Mouse (Mus musculus): ENCODE results near the gene Cldn3. TPM values are rescaled to one million over a fixed set of nuclear protein-coding genes. Genes with fewer than 3 reads are reported as not detected.
"Not testable (repeated sequence)": the region's sequence is repeated elsewhere in the genome, so short reads cannot be mapped to it uniquely, and the experiment has no call there.

The Cldn3 gene
- polyA plus RNA-seq, 1 experiment from 2014 or later = 2.5 TPM

DNA sequence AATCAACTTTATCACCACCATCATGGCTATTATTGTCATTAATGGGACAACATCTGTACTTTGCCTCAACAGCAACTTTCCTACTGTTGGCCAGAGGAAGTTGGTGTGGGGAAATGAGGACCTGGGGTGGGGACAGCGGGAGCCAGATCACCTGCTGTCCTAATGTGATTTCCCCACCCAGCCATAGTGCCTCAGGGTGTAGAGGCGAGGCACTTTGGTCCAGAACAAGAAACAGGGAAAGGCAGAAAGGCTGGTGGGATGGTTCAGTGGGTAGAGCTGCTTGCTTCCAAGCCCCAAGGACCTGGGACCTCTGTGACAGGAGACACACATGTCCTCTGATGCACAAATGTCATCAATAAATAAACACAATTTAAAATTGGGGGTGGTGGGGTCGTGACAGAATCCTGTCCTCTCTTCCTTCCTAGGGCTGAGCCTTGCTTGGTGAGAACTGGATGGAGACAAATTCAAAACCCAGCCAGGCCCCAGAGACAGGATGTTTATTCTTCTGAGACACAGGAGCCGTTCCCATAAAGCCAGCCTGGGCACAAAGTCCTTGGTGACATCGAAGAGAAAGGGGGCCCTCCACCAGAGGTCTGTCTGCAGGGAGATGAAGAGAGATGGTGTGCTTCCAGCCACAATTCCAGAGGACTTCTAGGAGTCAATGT lies 38.5 kb upstream of the Cldn3 start:
- Histone ChIP-seq H3K27me3 (replicated peaks) (peaks cover 29% of the 10 kb centered on the region), H3K36me3 (no peaks in the 10 kb centered on the region), H3K4me2 (no peak overlapping the region), H3K9me3 (replicated peaks) (no peaks in the 10 kb centered on the region), H3K4me1 (replicated peaks) (peaks cover 46% of the 10 kb centered on the region), H3K9ac (no peak overlapping the region), H3K4me3 (no peak overlapping the region), H3K27ac (ENCODE audit: poor library complexity, severe bottlenecking) (no peak overlapping the region)
- ATAC-seq (ENCODE audit: insufficient number of reproducible peaks, low FRiP score) = no peak
- WGBS = 46% methylated on average over 5 of the region's 5 CpGs

DNA sequence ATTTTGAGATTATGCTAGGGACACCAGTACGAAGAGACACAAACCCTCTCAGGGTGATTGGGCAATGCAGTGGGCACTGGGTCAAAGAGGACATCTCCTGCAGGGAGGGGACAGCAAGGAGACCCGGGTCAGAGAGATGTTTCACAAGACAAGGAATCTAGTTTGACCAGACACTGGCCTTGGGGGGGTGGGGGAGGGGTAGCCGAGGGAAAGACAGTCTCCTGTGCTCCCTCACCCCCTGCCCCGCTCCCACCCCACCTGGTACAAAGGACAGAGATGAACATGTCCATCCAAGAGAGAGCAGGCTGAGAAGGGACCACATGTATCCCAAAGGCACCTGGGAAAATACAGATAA lies 38.0 kb upstream of the Cldn3 start:
- peaks cover 29% of the 10 kb centered on the region for H3K27me3 ChIP-seq (replicated peaks)
- peaks cover 49% of the 10 kb centered on the region for H3K4me1 ChIP-seq (replicated peaks)
- H3K27ac ChIP-seq (ENCODE audit: poor library complexity, severe bottlenecking) = no peak overlapping the region

GRCm38 (mm10) chr5:134951053-134951884 lies 34.7 kb upstream of the Cldn3 start:
- peak; percentile 75 for ATAC-seq (ENCODE audit: insufficient number of reproducible peaks, low FRiP score)
- Histone ChIP-seq H3K4me1 (replicated peaks) (peaks cover 47% of the 10 kb centered on the region), H3K9ac (peak overlapping the region; percentile 20; the same call in 1 of the 2 replicates), H3K4me3 (0 out of 2 replicates have a peak overlapping the region, but pooled peaks have one; percentile 3), H3K36me3 (no peaks in the 10 kb centered on the region), H3K9me3 (replicated peaks) (no peaks in the 10 kb centered on the region), H3K4me2 (peak overlapping the region; percentile 55), H3K27ac (ENCODE audit: poor library complexity, severe bottlenecking) (peak overlapping the region; percentile 77), H3K27me3 (replicated peaks) (peaks cover 13% of the 10 kb centered on the region)
- WGBS = 11% methylated on average over 19 of the region's 19 CpGs

More for the DNA sequence above, 38.0 kb upstream of the Cldn3 start:
- ATAC-seq (ENCODE audit: insufficient number of reproducible peaks, low FRiP score) = no peak
- Histone ChIP-seq H3K36me3 (no peaks in the 10 kb centered on the region), H3K4me2 (no peak overlapping the region), H3K4me3 (no peak overlapping the region), H3K9ac (no peak overlapping the region), H3K9me3 (replicated peaks) (no peaks in the 10 kb centered on the region)
- WGBS = 60% methylated on average over 4 of the region's 4 CpGs

GRCm38 (mm10) chr5:134955491-134955890 lies 30.5 kb upstream of the Cldn3 start:
- H3K27me3 ChIP-seq (replicated peaks) = no peaks in the 10 kb centered on the region
- no peak overlapping the region for H3K9ac ChIP-seq
- WGBS = 51% methylated on average over 5 of the region's 5 CpGs
- peaks cover 45% of the 10 kb centered on the region for H3K4me1 ChIP-seq (replicated peaks)
- no peaks in the 10 kb centered on the region for H3K9me3 ChIP-seq (replicated peaks)
- no peak for ATAC-seq (ENCODE audit: insufficient number of reproducible peaks, low FRiP score)
- no peak overlapping the region for H3K4me3 ChIP-seq
- no peak overlapping the region for H3K4me2 ChIP-seq
- no peaks in the 10 kb centered on the region for H3K36me3 ChIP-seq
- no peak overlapping the region for H3K27ac ChIP-seq (ENCODE audit: poor library complexity, severe bottlenecking)

DNA sequence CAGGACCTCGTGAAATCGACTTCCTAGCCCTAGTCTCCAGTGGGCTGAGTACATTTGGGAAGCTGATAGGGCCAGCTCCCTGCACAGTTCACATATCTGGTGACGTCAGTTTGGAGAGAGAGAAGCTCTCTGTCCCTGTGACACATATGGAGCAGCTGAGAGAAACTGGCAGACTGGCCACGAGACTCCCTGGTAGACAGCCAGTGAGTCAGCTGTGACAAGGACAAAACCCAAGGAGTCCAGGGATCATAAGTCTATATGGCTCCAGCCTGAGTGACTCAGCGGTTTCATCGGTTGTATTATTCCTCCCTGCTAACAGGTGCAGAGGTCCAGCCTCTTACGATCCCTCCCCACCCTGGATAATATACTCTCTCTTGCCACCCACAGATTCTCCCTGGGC lies 26.9 kb upstream of the Cldn3 start:
- no peaks in the 10 kb centered on the region for H3K27me3 ChIP-seq (replicated peaks)
- no peak overlapping the region for H3K4me3 ChIP-seq
- ATAC-seq (ENCODE audit: insufficient number of reproducible peaks, low FRiP score) = 0 out of 2 replicates have a peak, but pooled peaks have one; percentile 51
- H3K27ac ChIP-seq (ENCODE audit: poor library complexity, severe bottlenecking) = peak overlapping the region; percentile 9; the same call in 1 of the 2 replicates
- WGBS = 57% methylated on average over 7 of the region's 7 CpGs
- no peak overlapping the region for H3K9ac ChIP-seq
- H3K4me2 ChIP-seq = no peak overlapping the region
- peaks cover 28% of the 10 kb centered on the region for H3K4me1 ChIP-seq (replicated peaks)
- no peaks in the 10 kb centered on the region for H3K9me3 ChIP-seq (replicated peaks)
- H3K36me3 ChIP-seq = no peaks in the 10 kb centered on the region

GRCm38 (mm10) chr5:134960430-134960829 lies 25.6 kb upstream of the Cldn3 start:
- H3K27ac ChIP-seq (ENCODE audit: poor library complexity, severe bottlenecking) = no peak overlapping the region
- H3K9ac ChIP-seq = no peak overlapping the region
- no peak for ATAC-seq (ENCODE audit: insufficient number of reproducible peaks, low FRiP score)
- H3K27me3 ChIP-seq (replicated peaks) = no peaks in the 10 kb centered on the region
- H3K4me1 ChIP-seq (replicated peaks) = peaks cover 25% of the 10 kb centered on the region
- WGBS = 59% methylated on average over 2 of the region's 2 CpGs
- no peaks in the 10 kb centered on the region for H3K9me3 ChIP-seq (replicated peaks)
- no peak overlapping the region for H3K4me3 ChIP-seq
- H3K36me3 ChIP-seq = no peaks in the 10 kb centered on the region
- no peak overlapping the region for H3K4me2 ChIP-seq

GRCm38 (mm10) chr5:134961519-134961918 lies 24.5 kb upstream of the Cldn3 start:
- no peaks in the 10 kb centered on the region for H3K9me3 ChIP-seq (replicated peaks)
- no peak overlapping the region for H3K27ac ChIP-seq (ENCODE audit: poor library complexity, severe bottlenecking)
- H3K36me3 ChIP-seq = no peaks in the 10 kb centered on the region
- peaks cover under 1% of the 10 kb centered on the region for H3K27me3 ChIP-seq (replicated peaks)
- ATAC-seq (ENCODE audit: insufficient number of reproducible peaks, low FRiP score) = no peak
- no peak overlapping the region for H3K9ac ChIP-seq
- 85% methylated on average over 2 of the region's 2 CpGs for WGBS
- no peak overlapping the region for H3K4me2 ChIP-seq
- H3K4me3 ChIP-seq = no peak overlapping the region
- peaks cover 33% of the 10 kb centered on the region for H3K4me1 ChIP-seq (replicated peaks)

GRCm38 (mm10) chr5:134963546-134963945 lies 22.5 kb upstream of the Cldn3 start:
- peaks cover 23% of the 10 kb centered on the region for H3K4me1 ChIP-seq (replicated peaks)
- H3K4me3 ChIP-seq = no peak overlapping the region
- 23% methylated on average over 5 of the region's 5 CpGs for WGBS
- H3K9me3 ChIP-seq (replicated peaks) = no peaks in the 10 kb centered on the region
- no peaks in the 10 kb centered on the region for H3K36me3 ChIP-seq
- H3K9ac ChIP-seq = no peak overlapping the region
- no peak overlapping the region for H3K4me2 ChIP-seq
- no peak for ATAC-seq (ENCODE audit: insufficient number of reproducible peaks, low FRiP score)
- peaks cover 17% of the 10 kb centered on the region for H3K27me3 ChIP-seq (replicated peaks)
- no peak overlapping the region for H3K27ac ChIP-seq (ENCODE audit: poor library complexity, severe bottlenecking)

GRCm38 (mm10) chr5:134964655-134965054 lies 21.4 kb upstream of the Cldn3 start:
- not testable (repeated sequence) for H3K4me3 ChIP-seq; H3K27ac ChIP-seq (ENCODE audit: poor library complexity, severe bottlenecking); H3K36me3 ChIP-seq; H3K9me3 ChIP-seq (replicated peaks); ATAC-seq (ENCODE audit: insufficient number of reproducible peaks, low FRiP score); H3K9ac ChIP-seq; H3K4me2 ChIP-seq
- Histone ChIP-seq H3K4me1 (replicated peaks) (peaks cover 15% of the 10 kb centered on the region), H3K27me3 (replicated peaks) (peaks cover 23% of the 10 kb centered on the region)

DNA sequence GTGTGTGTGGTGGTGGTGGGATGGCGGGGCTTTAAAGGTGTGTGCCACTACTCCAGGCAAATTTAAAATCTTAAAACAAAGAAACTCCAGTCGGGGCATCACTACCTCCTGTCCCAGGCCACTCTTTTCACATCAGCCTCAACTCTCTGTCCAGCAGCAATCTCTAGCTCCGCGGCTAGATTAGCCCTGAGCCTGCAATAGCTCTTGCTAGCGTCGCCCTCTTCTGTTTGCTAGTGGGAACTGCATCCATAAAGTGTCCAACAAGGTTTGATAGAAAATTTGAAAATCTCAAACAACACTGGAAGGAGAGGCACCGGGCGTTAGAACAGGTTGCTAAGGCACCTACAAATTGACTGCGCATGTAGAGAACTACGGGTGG lies 20.6 kb upstream of the Cldn3 start:
- 0 out of 2 replicates have a peak overlapping the region, but pooled peaks have one; percentile 52 for H3K9ac ChIP-seq
- peaks cover 15% of the 10 kb centered on the region for H3K4me1 ChIP-seq (replicated peaks)
- H3K36me3 ChIP-seq = no peaks in the 10 kb centered on the region
- no peak overlapping the region for H3K27ac ChIP-seq (ENCODE audit: poor library complexity, severe bottlenecking)
- H3K9me3 ChIP-seq (replicated peaks) = no peaks in the 10 kb centered on the region
- H3K4me2 ChIP-seq = peak overlapping the region; percentile 73
- peaks cover 23% of the 10 kb centered on the region for H3K27me3 ChIP-seq (replicated peaks)
- peak overlapping the region; percentile 26 for H3K4me3 ChIP-seq
- peak; percentile 73; the same call in 1 of the 2 replicates for ATAC-seq (ENCODE audit: insufficient number of reproducible peaks, low FRiP score)
- 5% methylated on average over 10 of the region's 10 CpGs for WGBS

Data from heart, embryonic 12.5 days (tissue).